16 mouse cellular contexts compared by ENCODE assay signal in genomic region chr11:107450097-107450496, GRCm38 (mm10). TPM values are rescaled to one million over a fixed set of nuclear protein-coding genes. Genes with fewer than 3 reads are reported as not detected.
DNase-seq lines count a peak whose midpoint lies in the region; ATAC-seq and TF ChIP-seq lines count a peak whose summit lies in the region.
"Had no signal": no experiment of that assay in that cellular context is flagged by ENCODE, and none has a peak within 500 bp of the region (broad histone marks: within the 10 kb centered on the region; RNA-seq: fewer than 3 reads in every experiment).

No protein-coding gene starts in this region.

- TF ChIP-seq POLR2A in lung, adult 2 months (IDR thresholded peaks at IDR 0.05; ENCODE audit: borderline replicate concordance, extremely low read depth, low read depth, low read length): no peak

- H3K9ac ChIP-seq in heart, embryonic 12.5 days: no peak overlapping the region
- H3K9ac ChIP-seq in lung, embryonic 14.5 days: no peak overlapping the region
- H3K9ac ChIP-seq: embryonic facial prominence, embryonic 13.5 days; neural tube, embryonic 13.5 days had no signal

- no peak for ATAC-seq in heart, embryonic 12.5 days (ENCODE audit: insufficient number of reproducible peaks, low FRiP score)
- ATAC-seq in lung, embryonic 14.5 days (ENCODE audit: insufficient read depth): no peak
- ATAC-seq: forebrain, embryonic 14.5 days; midbrain, embryonic 16.5 days had no signal

- H3K4me1 ChIP-seq in heart, embryonic 12.5 days (replicated peaks): peaks cover 57% of the 10 kb centered on the region
- peaks cover 6% of the 10 kb centered on the region; the same call in 1 of the 2 replicates for H3K4me1 ChIP-seq in lung, embryonic 14.5 days (ENCODE audit: insufficient read depth)
- H3K4me1 ChIP-seq in lung, adult 2 months (ENCODE audit: control insufficient read depth, insufficient read depth, low read length): peaks cover 23% of the 10 kb centered on the region
- peaks cover 40% of the 10 kb centered on the region for H3K4me1 ChIP-seq in brown adipose tissue, adult 24 weeks (ENCODE audit: control insufficient read depth, insufficient read depth, insufficient read length, low read length)

- H3K4me3 ChIP-seq in heart, embryonic 12.5 days: no peak overlapping the region
- H3K4me3 ChIP-seq in lung, embryonic 14.5 days (ENCODE audit: low read depth, low read length): no peak overlapping the region
- no peak overlapping the region for H3K4me3 ChIP-seq in lung, adult 2 months (replicated peaks; ENCODE audit: extremely low read depth, low read depth, low read length)
- H3K4me3 ChIP-seq in brown adipose tissue, adult 24 weeks (ENCODE audit: insufficient read depth, low read depth, low read length): no peak overlapping the region
- H3K4me3 ChIP-seq: embryonic facial prominence, embryonic 13.5 days; hindbrain, embryonic 10.5 days; neural tube, embryonic 13.5 days had no signal

- H3K36me3 ChIP-seq in heart, embryonic 12.5 days: no peaks in the 10 kb centered on the region
- H3K36me3 ChIP-seq in lung, embryonic 14.5 days (ENCODE audit: insufficient read depth): no peaks in the 10 kb centered on the region

- 74% methylated on average over 6 of the region's 6 CpGs for WGBS in heart, embryonic 12.5 days
- WGBS in lung, embryonic 14.5 days: 42% methylated on average over 6 of the region's 6 CpGs
- WGBS in lung, adult 2 months: 45% methylated on average over 6 of the region's 6 CpGs

- no peaks in the 10 kb centered on the region for H3K27me3 ChIP-seq in heart, embryonic 12.5 days (replicated peaks)
- H3K27me3 ChIP-seq in lung, embryonic 14.5 days (ENCODE audit: insufficient read depth, low read length): no peaks in the 10 kb centered on the region
- H3K27me3 ChIP-seq: embryonic facial prominence, embryonic 13.5 days; neural tube, embryonic 13.5 days had no signal

- TF ChIP-seq CTCF in lung, embryonic 14.5 days (IDR thresholded peaks at IDR 0.05; ENCODE audit: low read depth): no peak
- TF ChIP-seq CTCF in lung, adult 2 months (IDR thresholded peaks at IDR 0.05; ENCODE audit: insufficient read depth, low read length): no peak

- no peak overlapping the region for H3K4me2 ChIP-seq in heart, embryonic 12.5 days
- no peak overlapping the region for H3K4me2 ChIP-seq in lung, embryonic 14.5 days
- H3K4me2 ChIP-seq: embryonic facial prominence, embryonic 13.5 days; neural tube, embryonic 13.5 days had no signal

- no peaks in the 10 kb centered on the region for H3K9me3 ChIP-seq in heart, embryonic 12.5 days (replicated peaks)
- H3K9me3 ChIP-seq in lung, embryonic 14.5 days (ENCODE audit: low read depth, low read length): no peaks in the 10 kb centered on the region
- H3K9me3 ChIP-seq: hindbrain, embryonic 10.5 days; neural tube, embryonic 13.5 days had no signal

- peak; percentile 94 for DNase-seq in heart, adult 11 months
- DNase-seq in lung, embryonic 14.5 days: peak; percentile 83
- DNase-seq in lung, adult 2 months: no peak
- peak; percentile 35 for DNase-seq in lung, postnatal 25 days (ENCODE audit: low spot score)
- no peak for DNase-seq in frontal cortex, postnatal 10 days (ENCODE audit: low spot score in 2 of 2)
- DNase-seq in gastrocnemius, postnatal 25 days: no peak
- DNase-seq: cerebellum, postnatal 14 days; gastrocnemius, postnatal 10 days; retina, postnatal 1 day had no signal

- H3K27ac ChIP-seq in heart, embryonic 12.5 days (ENCODE audit: poor library complexity, severe bottlenecking): no peak overlapping the region
- no peak overlapping the region for H3K27ac ChIP-seq in lung, embryonic 14.5 days (ENCODE audit: low read depth)
- H3K27ac ChIP-seq in brown adipose tissue, adult 24 weeks (replicated peaks; ENCODE audit: low read depth, low read length): peak overlapping the region; percentile 46
- H3K27ac ChIP-seq: embryonic facial prominence, embryonic 13.5 days; neural tube, embryonic 13.5 days had no signal

RNA-seq across cellular contexts. Expression of gene Pitpnc1, which starts 20.4 kb away (rescaled TPM):
- polyA plus RNA-seq in heart, embryonic 12.5 days (2016; fragmentation: Nextera tagmentation; extraction: Ambion mirVana): 7.9 and 8.2 TPM in 2 replicates
- polyA plus RNA-seq in lung, embryonic 14.5 days (2014; fragmentation: Nextera tagmentation; extraction: Ambion mirVana): 16.2 and 17.3 TPM in 2 replicates
- 27.2 and 39.0 TPM in 2 replicates for polyA plus RNA-seq in lung, adult 2 months (2012; rRNA removed)
- polyA plus RNA-seq in brown adipose tissue, adult 24 weeks (2012; ENCODE audit: insufficient read depth, insufficient read length, missing spikeins): 13.8 and 23.1 TPM in 2 replicates
- 10 to 100 TPM; 89.2 TPM for total RNA-seq in gastrocnemius, postnatal 25 days (2021)

RNA-seq across cellular contexts. Expression of gene Psmd12, which starts 29.2 kb away (rescaled TPM):
- 156 and 160 TPM in 2 replicates for polyA plus RNA-seq in heart, embryonic 12.5 days (2016; fragmentation: Nextera tagmentation; extraction: Ambion mirVana)
- polyA plus RNA-seq in lung, embryonic 14.5 days (2014; fragmentation: Nextera tagmentation; extraction: Ambion mirVana): 188 and 192 TPM in 2 replicates
- polyA plus RNA-seq in lung, adult 2 months (2012; rRNA removed): 8.3 and 12.9 TPM in 2 replicates
- polyA plus RNA-seq in brown adipose tissue, adult 24 weeks (2012; ENCODE audit: insufficient read depth, insufficient read length, missing spikeins): 105 and 113 TPM in 2 replicates
- total RNA-seq in gastrocnemius, postnatal 25 days (2021): 100 to 1,000 TPM in 1 of 2 experiments, 10 to 100 TPM in 1; 92.3 to 104 TPM

Comparison
In these comparisons a context has a peak if more than half of its experiments do, and no peak if none do; other contexts are left out.
1. DNase-seq: peak in heart, adult 11 months (single experiment), lung, embryonic 14.5 days (single experiment) and lung, postnatal 25 days (single experiment); none in lung, adult 2 months (single experiment), frontal cortex, postnatal 10 days (0 of 2) and gastrocnemius, postnatal 25 days (single experiment).